Mouse (Mus musculus) megakaryocyte, embryonic 14.5 days (primary cell): Measurements from ENCODE around the gene Ap1s3.

Experiments
- FLI1 ChIP-seq: IDR thresholded peaks from 2 replicates; pipeline ENCODE4 v1.6.1; 2012; ENCODE audit warnings: low read length, inconsistent platforms, mixed read lengths
- GATA1 ChIP-seq: IDR thresholded peaks from 3 replicates; pipeline ENCODE4 v1.6.1; 2012; ENCODE audit warnings: mixed read lengths, low read length, inconsistent platforms, borderline replicate concordance

- TF ChIP-seq GATA1 (no peak), FLI1 (no peak)
These were observed 79.0 kb downstream of the Ap1s3 start for GRCm38 (mm10) chr1:79592721-79593277.
